Mouse (Mus musculus) heart, embryonic 15.5 days (tissue): ENCODE measurements around the gene Nsun2. TPM values are rescaled to one million over a fixed set of nuclear protein-coding genes. Genes with fewer than 3 reads are reported as not detected.
"Not testable (repeated sequence)": the region's sequence is repeated elsewhere in the genome, so short reads cannot be mapped to it uniquely, and the experiment has no call there.

Experiments
- ATAC-seq: fragments of 200-750 bp; cut with Nextera tagmentation; replicated peaks from 2 replicates; pipeline ENCODE4 v1.8.0; 2017; ENCODE audit warnings: low read depth, moderate TSS enrichment; ENCODE audit not compliant: insufficient number of reproducible peaks, insufficient read depth, low FRiP score
- H3K27ac ChIP-seq: fragments of 300-500 bp; sonication (generic); 2 replicates; pipeline ENCODE4 v1.5.1; 2015; ENCODE audit warnings: mild to moderate bottlenecking, inconsistent platforms
- H3K27me3 ChIP-seq: fragments of 300-500 bp; sonication (generic); 2 replicates; pipeline ENCODE4 v1.6.1; 2015; ENCODE audit warnings: inconsistent platforms
- H3K36me3 ChIP-seq: fragments of 300-500 bp; sonication (generic); 2 replicates; pipeline ENCODE4 v1.6.1; 2015; ENCODE audit warnings: mild to moderate bottlenecking, inconsistent platforms
- H3K4me1 ChIP-seq: fragments of 300-500 bp; sonication (generic); replicated peaks from 2 replicates; pipeline ENCODE4 v1.6.1; 2015; ENCODE audit warnings: inconsistent platforms
- H3K4me2 ChIP-seq: fragments of 300-500 bp; sonication (generic); 2 replicates; pipeline ENCODE4 v1.6.1; 2015; ENCODE audit warnings: inconsistent platforms, mild to moderate bottlenecking, moderate library complexity
- H3K4me3 ChIP-seq: fragments of 300-500 bp; sonication (generic); 2 replicates; pipeline ENCODE4 v1.5.1; 2015; ENCODE audit warnings: mild to moderate bottlenecking, inconsistent platforms
- H3K9ac ChIP-seq: fragments of 300-500 bp; sonication (generic); 2 replicates; pipeline ENCODE4 v1.6.1; 2015; ENCODE audit warnings: mild to moderate bottlenecking, inconsistent platforms
- H3K9me3 ChIP-seq: fragments of 300-500 bp; sonication (generic); replicated peaks from 2 replicates; pipeline ENCODE4 v1.6.1; 2016; ENCODE audit warnings: inconsistent platforms
- WGBS: fragments of 180-500 bp; shearing (Covaris S2); methylation state at CpG from one replicate; pipeline ENCODE4 v1.1.7; 2015; ENCODE audit warnings: mixed read lengths; 5-methylcytosine and 5-hydroxymethylcytosine counted together
- polyA plus RNA-seq: library from polyadenylated mRNA; unstranded; fragments of >200 nt; fragmentation: Nextera tagmentation; extraction: Ambion mirVana; gene quantifications from 2 replicates; pipeline ENCODE4 v1.2.1, GENCODE M21; 2015

Gene Nsun2
- polyA plus RNA-seq, 1 experiment from 2014 or later: 53.0 TPM

DNA sequence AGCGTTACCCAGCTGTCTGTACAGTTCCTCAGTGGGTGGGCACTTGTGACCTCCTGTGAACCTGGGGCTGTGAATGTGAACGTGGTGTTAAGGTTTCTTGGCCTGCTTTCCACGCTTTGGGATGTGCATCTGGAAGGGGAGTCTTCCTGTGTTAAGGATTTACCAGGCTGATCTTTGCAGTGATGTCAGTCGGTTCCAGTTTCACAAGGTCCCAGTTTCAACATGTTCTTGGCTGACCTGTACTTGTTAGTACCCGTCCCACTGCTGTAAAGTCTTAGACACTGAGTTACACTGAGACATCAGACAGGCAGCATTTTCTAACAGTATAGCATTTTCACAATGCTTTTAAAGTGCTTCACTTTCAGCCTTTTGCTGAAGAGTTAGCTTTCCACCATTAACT is 90.3 kb downstream of the Nsun2 start:
- Histone ChIP-seq H3K36me3 (peaks cover 81% of the 10 kb centered on the region), H3K27me3 (no peaks in the 10 kb centered on the region), H3K4me2 (no peak overlapping the region), H3K9me3 (no peaks in the 10 kb centered on the region), H3K4me1 (no peaks in the 10 kb centered on the region), H3K4me3 (no peak overlapping the region), H3K9ac (no peak overlapping the region), H3K27ac (no peak overlapping the region)
- 85% methylated on average over 5 of the region's 5 CpGs for WGBS
- no peak for ATAC-seq

DNA sequence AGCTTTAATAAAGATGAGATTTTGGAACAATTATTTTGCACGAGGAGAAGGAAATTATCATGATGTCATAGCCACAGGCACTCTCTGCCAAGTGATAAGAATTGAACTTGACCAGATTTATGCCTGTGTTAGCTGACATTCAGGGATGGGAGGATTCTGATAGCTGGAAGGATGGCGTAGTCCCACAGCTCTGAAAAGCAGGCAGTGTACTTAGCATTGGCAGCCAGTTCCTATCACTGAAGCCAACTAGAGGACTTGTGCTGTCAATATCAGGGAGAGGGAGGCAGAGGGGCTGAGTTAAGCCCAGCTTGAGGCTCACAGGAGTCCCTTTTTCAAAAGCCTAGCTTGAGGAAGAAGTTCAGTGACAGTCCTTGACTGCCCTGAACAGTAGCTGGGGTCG is 91.0 kb downstream of the Nsun2 start:
- no peak overlapping the region for H3K9ac ChIP-seq
- WGBS: 83% methylated on average over 3 of the region's 3 CpGs
- no peaks in the 10 kb centered on the region for H3K27me3 ChIP-seq
- no peaks in the 10 kb centered on the region for H3K4me1 ChIP-seq
- peaks cover 81% of the 10 kb centered on the region for H3K36me3 ChIP-seq
- no peak overlapping the region for H3K27ac ChIP-seq
- ATAC-seq: no peak
- no peak overlapping the region for H3K4me3 ChIP-seq
- no peaks in the 10 kb centered on the region for H3K9me3 ChIP-seq
- H3K4me2 ChIP-seq: no peak overlapping the region

DNA sequence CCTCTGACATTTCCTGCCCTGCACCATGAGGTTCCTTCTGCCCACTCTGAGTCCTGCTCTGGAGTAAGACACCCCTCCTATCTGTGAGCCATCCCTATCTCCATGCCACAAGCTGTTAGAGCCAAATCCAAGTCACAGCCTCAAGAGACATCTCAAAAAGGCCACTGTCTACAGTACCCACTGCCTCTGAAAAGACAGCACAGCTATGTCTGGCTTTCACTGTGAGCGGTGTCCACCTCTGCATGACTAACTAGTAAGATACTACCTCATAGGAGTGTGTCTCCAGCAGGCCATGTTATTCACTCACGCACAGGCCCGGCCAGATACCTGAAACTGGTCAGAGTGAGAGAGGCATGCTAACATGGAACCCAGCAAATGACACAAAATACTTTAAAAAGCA is 94.4 kb downstream of the Nsun2 start:
- no peak for ATAC-seq
- H3K4me2 ChIP-seq: no peak overlapping the region

DNA sequence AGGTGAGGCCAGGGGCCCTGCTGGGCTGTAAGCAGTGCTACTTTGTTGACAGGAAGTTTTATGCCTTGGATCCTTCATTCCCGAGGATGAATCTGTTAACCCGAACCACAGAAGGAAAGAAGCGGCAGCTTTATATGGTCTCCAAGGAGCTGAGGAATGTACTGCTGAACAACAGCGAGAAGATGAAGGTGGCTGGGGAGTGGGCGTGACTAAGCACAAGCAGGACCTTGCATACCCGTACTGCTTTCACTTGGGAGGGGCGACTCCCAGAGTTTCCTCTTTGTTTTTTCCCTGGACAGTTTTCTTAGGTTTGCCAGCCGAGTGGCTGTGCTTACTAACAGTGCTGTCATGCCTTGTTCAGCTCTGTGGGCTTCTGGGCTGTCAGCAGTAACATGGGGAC is 97.0 kb downstream of the Nsun2 start:
- WGBS: 82% methylated on average over 8 of the region's 8 CpGs
- Histone ChIP-seq H3K4me3 (no peak overlapping the region), H3K4me2 (no peak overlapping the region), H3K9me3 (no peaks in the 10 kb centered on the region), H3K9ac (no peak overlapping the region), H3K27ac (no peak overlapping the region), H3K4me1 (no peaks in the 10 kb centered on the region), H3K36me3 (peaks cover 98% of the 10 kb centered on the region), H3K27me3 (no peaks in the 10 kb centered on the region)
- no peak for ATAC-seq

More for the DNA sequence above, 94.4 kb downstream of the Nsun2 start:
- H3K9ac ChIP-seq: no peak overlapping the region
- no peak overlapping the region for H3K4me3 ChIP-seq
- H3K36me3 ChIP-seq: peaks cover 93% of the 10 kb centered on the region
- H3K9me3 ChIP-seq: no peaks in the 10 kb centered on the region
- H3K4me1 ChIP-seq: no peaks in the 10 kb centered on the region
- no peaks in the 10 kb centered on the region for H3K27me3 ChIP-seq
- H3K27ac ChIP-seq: no peak overlapping the region
- WGBS: over 99% methylated on average over 3 of the region's 3 CpGs

DNA sequence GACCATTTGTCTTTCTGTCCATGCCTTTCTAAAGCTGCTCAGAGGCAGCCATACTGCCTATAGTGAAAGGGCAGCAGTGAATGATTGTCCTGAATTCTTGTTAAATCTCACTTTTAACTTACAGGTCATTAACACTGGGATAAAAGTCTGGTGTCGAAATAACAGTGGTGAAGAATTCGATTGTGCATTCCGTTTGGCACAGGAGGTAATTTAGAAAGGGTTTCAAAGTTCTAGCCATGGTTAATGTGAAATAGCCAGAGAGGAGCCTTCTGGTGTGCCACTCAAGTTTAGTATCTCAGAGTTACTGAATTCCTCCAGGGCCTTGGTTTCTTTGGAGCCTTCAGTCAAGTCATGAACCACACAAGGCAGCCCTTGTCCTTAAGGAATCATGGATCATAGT is 97.6 kb downstream of the Nsun2 start:
- no peak overlapping the region for H3K27ac ChIP-seq
- ATAC-seq: no peak
- H3K36me3 ChIP-seq: peaks cover 96% of the 10 kb centered on the region
- H3K9ac ChIP-seq: no peak overlapping the region
- no peak overlapping the region for H3K4me2 ChIP-seq
- H3K9me3 ChIP-seq: no peaks in the 10 kb centered on the region
- 94% methylated on average over 3 of the region's 3 CpGs for WGBS
- no peaks in the 10 kb centered on the region for H3K27me3 ChIP-seq
- no peak overlapping the region for H3K4me3 ChIP-seq
- H3K4me1 ChIP-seq: no peaks in the 10 kb centered on the region

DNA sequence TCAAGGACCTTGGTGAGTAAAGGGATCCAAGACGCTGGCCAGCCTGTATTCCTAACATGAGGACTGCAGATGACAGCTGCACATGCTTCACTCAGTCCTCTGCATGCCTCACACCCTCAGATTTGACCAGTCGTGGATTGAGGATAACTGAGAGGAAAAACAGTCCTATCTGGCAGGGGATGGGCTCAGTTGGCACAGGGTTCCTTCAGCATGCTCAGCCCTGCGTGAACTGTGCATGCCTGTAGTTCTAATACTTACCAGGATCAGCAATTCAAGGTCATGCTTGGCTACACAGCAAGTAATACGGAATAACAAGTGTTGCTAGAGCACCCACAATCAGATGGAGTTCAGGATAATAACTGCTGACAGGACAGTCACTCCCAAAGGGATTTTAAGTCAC is 98.1 kb downstream of the Nsun2 start:
- Histone ChIP-seq H3K9me3 (no peaks in the 10 kb centered on the region), H3K4me1 (no peaks in the 10 kb centered on the region), H3K9ac (no peak overlapping the region), H3K36me3 (peaks cover 91% of the 10 kb centered on the region), H3K27ac (no peak overlapping the region), H3K4me3 (no peak overlapping the region), H3K27me3 (no peaks in the 10 kb centered on the region), H3K4me2 (no peak overlapping the region)
- WGBS: 81% methylated on average over 4 of the region's 4 CpGs
- no peak for ATAC-seq

DNA sequence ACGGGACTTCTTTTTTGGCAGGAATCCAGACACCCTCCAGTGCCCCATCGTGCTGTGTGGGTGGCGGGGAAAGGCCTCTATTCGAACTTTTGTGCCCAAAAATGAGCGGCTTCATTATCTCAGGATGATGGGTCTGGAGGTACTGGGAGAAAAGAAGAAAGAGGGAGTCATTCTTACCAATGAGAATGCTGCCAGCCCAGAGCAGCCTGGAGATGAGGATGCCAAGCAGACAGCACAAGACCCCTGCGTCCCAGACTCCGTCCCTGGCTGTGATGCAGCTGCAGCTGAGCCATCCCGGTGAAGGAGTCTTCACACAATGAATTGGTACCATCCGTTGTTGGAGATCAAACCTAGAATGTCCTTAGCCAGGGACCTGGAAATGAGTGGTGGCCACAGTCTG is 100.0 kb downstream of the Nsun2 start:
- ATAC-seq: no peak
- H3K27me3 ChIP-seq: no peaks in the 10 kb centered on the region
- WGBS: 93% methylated on average over 9 of the region's 9 CpGs
- H3K4me3 ChIP-seq: no peak overlapping the region
- H3K4me2 ChIP-seq: no peak overlapping the region
- H3K36me3 ChIP-seq: peaks cover 72% of the 10 kb centered on the region
- no peak overlapping the region for H3K27ac ChIP-seq
- H3K4me1 ChIP-seq: no peaks in the 10 kb centered on the region
- no peaks in the 10 kb centered on the region for H3K9me3 ChIP-seq
- no peak overlapping the region for H3K9ac ChIP-seq

DNA sequence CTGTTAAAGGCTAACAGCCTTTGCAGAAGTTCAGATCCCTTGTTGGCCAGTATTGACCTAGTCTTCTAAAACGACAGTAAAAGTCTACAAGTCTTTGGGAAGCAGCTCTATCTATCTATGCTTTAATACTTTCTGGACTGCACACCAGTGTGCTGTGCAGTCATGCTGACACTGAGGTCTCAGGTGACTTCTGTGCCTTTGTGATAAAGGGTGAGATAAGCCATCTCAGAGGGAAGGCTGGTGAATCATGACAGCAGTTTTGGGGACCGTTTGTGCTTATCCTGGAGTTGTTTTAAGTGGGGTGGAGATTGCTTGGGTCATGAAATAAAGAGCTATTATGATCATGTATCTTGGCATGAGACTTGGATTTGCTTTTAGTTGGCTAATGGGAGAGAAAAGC is 100.4 kb downstream of the Nsun2 start:
- 85% methylated on average over 2 of the region's 2 CpGs for WGBS
- Histone ChIP-seq H3K27ac (no peak overlapping the region), H3K27me3 (no peaks in the 10 kb centered on the region), H3K4me2 (no peak overlapping the region), H3K36me3 (peaks cover 67% of the 10 kb centered on the region), H3K4me3 (no peak overlapping the region), H3K4me1 (no peaks in the 10 kb centered on the region), H3K9me3 (no peaks in the 10 kb centered on the region), H3K9ac (no peak overlapping the region)
- no peak for ATAC-seq

DNA sequence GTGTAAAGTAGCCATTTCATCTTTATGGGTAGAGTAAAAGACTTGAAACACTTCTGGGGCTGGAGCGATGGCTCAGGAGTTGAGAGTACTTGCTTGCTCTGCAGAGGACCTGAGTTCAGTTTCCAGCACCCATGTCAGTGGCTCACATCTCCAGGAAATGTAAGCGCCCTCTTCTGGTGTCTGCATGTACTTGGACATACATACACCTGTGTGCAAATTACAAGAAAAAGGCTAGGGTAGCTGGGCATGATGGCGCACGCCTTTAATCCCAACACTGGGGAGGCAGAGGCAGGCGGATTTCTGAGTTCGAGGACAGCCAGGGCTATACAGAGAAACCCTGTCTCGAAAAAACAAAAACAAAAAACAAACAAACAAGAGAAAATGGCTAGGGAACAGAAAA is 102.3 kb downstream of the Nsun2 start:
- not testable (repeated sequence) for H3K9ac ChIP-seq, ATAC-seq, H3K4me3 ChIP-seq, H3K4me2 ChIP-seq, H3K27me3 ChIP-seq, H3K4me1 ChIP-seq, H3K27ac ChIP-seq, H3K9me3 ChIP-seq
- H3K36me3 ChIP-seq: peaks cover 53% of the 10 kb centered on the region
- 95% methylated on average over 7 of the region's 7 CpGs for WGBS

DNA sequence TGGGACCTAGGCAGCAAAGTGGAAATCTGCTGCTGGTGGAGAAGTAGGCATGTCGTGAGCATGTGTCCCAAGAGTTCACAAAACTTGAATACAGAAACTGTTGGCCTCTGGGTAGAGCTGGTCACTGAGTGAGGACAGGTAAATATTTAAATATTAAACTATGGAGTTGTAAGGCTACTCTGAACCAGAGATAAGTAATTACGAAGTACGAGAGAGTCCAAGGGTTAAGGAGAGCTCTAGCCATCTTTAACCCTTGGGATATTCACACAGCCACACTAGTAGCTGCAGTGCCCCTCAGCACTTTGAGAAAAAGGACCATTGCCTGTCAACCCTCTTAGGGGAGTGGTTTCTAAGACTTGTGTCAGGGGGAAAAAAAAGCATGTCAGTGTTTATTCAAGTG is 102.8 kb downstream of the Nsun2 start:
- Histone ChIP-seq H3K36me3 (peaks cover 48% of the 10 kb centered on the region), H3K27ac (no peak overlapping the region), H3K4me1 (no peaks in the 10 kb centered on the region), H3K9me3 (no peaks in the 10 kb centered on the region), H3K4me3 (no peak overlapping the region), H3K9ac (no peak overlapping the region), H3K4me2 (no peak overlapping the region), H3K27me3 (no peaks in the 10 kb centered on the region)
- WGBS: 68% methylated on average over 3 of the region's 3 CpGs
- ATAC-seq: no peak

DNA sequence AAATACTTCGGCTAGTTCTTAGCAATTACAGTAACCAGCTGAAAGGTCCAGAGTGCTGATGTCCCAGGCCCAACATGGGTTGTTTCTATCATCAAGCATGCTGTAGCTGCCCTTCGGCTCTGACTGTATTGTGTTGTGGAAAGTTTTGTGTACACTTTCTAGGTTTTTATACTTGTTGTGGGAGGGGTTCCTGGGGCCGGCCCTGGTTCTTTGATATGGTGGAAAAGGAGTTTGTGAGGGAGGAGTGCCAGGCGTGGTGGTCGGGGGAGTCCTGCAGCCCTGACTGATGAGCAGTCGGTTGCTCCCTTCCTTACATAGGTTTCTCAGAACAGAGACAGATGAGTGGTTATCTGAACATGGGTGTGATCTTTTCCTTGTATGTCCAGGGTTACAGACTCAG is 103.3 kb downstream of the Nsun2 start:
- WGBS: 81% methylated on average over 6 of the region's 6 CpGs
- Histone ChIP-seq H3K4me1 (no peaks in the 10 kb centered on the region), H3K9me3 (no peaks in the 10 kb centered on the region), H3K27me3 (no peaks in the 10 kb centered on the region), H3K27ac (no peak overlapping the region), H3K9ac (no peak overlapping the region), H3K4me3 (no peak overlapping the region), H3K4me2 (no peak overlapping the region), H3K36me3 (peaks cover 44% of the 10 kb centered on the region)
- no peak for ATAC-seq

DNA sequence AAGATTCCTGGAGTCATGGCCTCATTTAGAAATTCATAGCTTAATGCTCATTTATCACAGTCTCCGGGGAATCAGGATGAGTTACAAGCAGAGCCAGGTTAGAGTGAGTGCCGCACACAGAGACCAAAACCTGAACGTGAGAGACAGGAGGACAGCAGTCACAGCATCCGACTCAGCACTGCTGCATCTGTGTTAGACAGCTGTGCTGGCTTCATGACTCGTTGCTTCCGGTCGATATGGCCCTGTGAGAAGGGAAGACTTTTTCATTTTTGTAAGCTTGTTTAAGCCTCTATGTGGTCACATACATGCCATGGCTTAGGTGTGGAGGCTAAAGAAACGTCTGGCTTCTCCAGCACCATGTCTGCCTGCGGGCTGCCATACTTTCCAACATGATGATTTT is 104.1 kb downstream of the Nsun2 start:
- ATAC-seq: no peak
- Histone ChIP-seq H3K27me3 (no peaks in the 10 kb centered on the region), H3K36me3 (peaks cover 35% of the 10 kb centered on the region), H3K4me1 (no peaks in the 10 kb centered on the region), H3K27ac (no peak overlapping the region), H3K4me2 (no peak overlapping the region), H3K9me3 (no peaks in the 10 kb centered on the region), H3K9ac (no peak overlapping the region), H3K4me3 (no peak overlapping the region)
- 82% methylated on average over 9 of the region's 9 CpGs for WGBS
